Mouse (Mus musculus): ENCODE results near the gene Ezr. TPM values are rescaled to one million over a fixed set of nuclear protein-coding genes. Genes with fewer than 3 reads are reported as not detected.

The Ezr gene
- polyA plus RNA-seq (2015; fragmentation: Nextera tagmentation; extraction: Ambion mirVana), result 103 and 105 TPM in 2 replicates

DNA sequence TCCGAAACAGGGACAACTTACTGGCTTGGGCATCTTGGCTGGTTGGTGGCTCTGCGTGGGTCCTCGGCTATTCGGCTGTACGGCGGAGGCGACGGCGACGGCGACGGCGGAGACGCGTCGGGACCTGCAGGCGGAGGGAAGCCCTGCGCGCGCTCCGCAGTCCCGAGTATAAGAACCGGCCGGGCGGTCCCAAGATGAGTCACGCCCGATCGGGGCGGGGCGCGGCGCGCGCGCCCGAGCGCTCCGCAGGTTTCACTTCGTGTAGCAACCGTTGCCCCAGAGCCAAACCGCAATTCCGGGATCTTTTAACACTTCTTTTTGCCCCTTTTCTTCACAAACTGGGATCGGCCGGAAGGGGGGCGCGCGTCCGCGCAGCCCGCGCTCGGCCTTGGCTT lies at the start of gene Ezr:
Ezr (minus strand) TSS at position 174 of the 395 bp plus-strand sequence.
- H3K4me3 ChIP-seq, result peak within 1 kb of the TSS; percentile 88
- no peaks in the 10 kb centered on the region for H3K27me3 ChIP-seq (replicated peaks)
- under 1% methylated on average over 52 of the region's 52 CpGs for WGBS
- peak within 1 kb of the TSS; percentile 96 for H3K9ac ChIP-seq
- ATAC-seq (ENCODE audit: extremely low read depth, insufficient number of reproducible peaks, low FRiP score, low TSS enrichment), result peak; percentile 79
- H3K4me1 ChIP-seq, result peaks cover 44% of the 10 kb centered on the region
- peak within 1 kb of the TSS; percentile 91 for H3K27ac ChIP-seq (replicated peaks)
- no peaks in the 10 kb centered on the region for H3K36me3 ChIP-seq
- peak within 1 kb of the TSS; percentile 93 for H3K4me2 ChIP-seq
- H3K9me3 ChIP-seq, result no peaks in the 10 kb centered on the region

DNA sequence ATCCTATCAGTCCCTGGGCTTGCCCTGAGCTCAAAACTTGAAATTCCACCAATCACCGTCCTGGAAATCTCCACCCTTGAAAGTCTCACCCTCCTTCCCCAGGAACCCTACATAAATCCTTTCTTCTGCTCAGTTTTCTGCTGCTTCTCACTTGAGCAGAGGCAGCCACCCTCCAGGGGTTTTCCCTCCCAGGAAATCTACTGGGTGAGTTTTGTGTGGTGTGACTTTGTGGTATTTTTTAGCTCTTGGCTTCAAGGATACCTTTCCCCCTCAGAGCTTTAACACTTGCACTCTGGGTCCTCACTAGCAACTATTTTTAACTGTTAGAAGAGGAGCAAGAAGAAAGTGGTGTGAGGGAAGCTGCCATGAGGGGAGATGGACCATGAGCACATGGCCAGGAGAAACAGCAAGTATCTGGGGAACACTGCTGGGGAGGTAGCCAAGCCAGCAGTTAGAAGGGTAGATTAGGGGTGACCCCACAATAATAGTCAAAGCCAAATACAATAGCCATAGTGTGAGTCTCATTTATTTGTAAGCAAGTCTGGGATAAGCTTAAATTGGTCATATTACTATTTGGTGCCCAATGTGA lies 47.5 kb upstream of the Ezr start:
- no peak overlapping the region for H3K27ac ChIP-seq (replicated peaks)
- H3K4me2 ChIP-seq, result no peak overlapping the region
- no peak overlapping the region for H3K9ac ChIP-seq
- peaks cover 14% of the 10 kb centered on the region for H3K4me1 ChIP-seq
- 0 out of 2 replicates have a peak, but pooled peaks cover 2% of the 10 kb centered on the region for H3K27me3 ChIP-seq (replicated peaks)
- no peak for ATAC-seq (ENCODE audit: extremely low read depth, insufficient number of reproducible peaks, low FRiP score, low TSS enrichment)
- no peak overlapping the region for H3K4me3 ChIP-seq
- 59% methylated on average over 1 of the region's 1 CpGs for WGBS
- no peaks in the 10 kb centered on the region for H3K9me3 ChIP-seq
- H3K36me3 ChIP-seq, result no peaks in the 10 kb centered on the region

DNA sequence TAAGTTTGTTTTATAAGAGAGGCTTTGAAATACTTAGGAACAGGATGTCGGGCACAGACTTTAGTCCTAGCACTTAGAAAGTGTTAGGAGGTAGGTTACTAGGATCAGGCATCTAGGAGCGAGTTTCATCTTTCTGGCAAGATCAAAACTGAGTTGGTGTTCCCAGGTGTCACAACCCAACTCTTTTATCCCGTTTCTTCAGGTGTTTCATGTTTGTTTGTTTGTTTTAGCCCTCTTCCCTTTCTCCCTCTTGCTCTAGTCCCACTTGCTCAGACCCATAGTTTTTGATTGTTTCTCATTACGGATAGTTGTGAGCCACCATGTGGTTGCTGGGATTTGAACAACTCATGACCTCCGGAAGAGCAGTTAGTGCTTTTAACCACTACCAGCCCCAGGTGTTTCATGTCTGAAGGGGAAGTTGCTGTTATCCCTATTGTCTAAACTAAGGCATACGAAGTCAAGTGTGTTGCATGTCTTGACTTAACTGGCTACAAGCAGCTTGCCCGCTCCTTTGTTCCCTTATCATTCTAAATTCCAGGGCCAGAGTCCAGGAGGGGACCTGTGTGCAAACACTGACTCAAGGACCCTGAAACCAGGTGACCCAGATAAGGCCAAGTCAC lies 46.1 kb upstream of the Ezr start:
- ATAC-seq (ENCODE audit: extremely low read depth, insufficient number of reproducible peaks, low FRiP score, low TSS enrichment), result no peak
- Histone ChIP-seq H3K9ac (peak overlapping the region; percentile 83), H3K4me3 (peak overlapping the region; percentile 73), H3K4me2 (peak overlapping the region; percentile 86), H3K36me3 (no peaks in the 10 kb centered on the region), H3K27ac (replicated peaks) (peak overlapping the region; percentile 91), H3K27me3 (replicated peaks) (0 out of 2 replicates have a peak, but pooled peaks cover 2% of the 10 kb centered on the region), H3K9me3 (no peaks in the 10 kb centered on the region), H3K4me1 (peaks cover 14% of the 10 kb centered on the region)
- WGBS, result 61% methylated on average over 7 of the region's 7 CpGs

DNA sequence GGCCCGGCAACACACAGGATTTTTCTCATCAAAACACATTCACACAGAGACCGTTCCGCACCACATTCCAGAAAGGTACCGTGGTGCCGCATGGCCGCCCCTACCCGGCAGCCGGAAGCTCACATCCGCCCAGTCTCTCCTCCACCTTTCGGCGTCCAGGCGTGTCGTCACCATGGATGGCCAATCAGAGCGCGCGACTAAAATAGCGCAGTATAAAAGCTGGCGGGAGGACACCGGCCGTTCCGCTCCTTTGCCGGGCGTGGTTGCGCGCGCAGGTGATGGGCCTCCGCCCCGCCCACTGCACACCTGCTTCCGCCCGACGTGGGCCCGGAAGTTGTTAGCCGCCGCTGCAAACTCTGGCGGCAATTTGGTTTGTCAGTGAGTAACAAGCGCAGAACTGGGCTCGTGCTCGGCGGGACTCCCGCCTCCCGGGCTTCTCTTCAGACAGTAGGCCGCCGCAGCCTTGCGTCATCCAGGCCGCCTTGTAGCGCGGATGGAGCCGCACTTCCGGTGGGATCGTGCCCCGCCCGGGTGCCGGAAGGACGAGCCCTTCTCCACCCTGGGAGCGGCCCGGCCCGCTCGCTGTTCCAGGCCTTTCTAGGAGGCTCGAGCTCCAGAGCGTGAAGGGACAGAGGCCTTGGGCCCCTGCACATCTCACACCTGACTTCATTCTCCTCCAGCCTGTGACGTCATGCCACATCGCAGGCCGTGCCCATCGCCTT lies 45.3 kb upstream of the Ezr start:
- no peaks in the 10 kb centered on the region for H3K36me3 ChIP-seq
- H3K27me3 ChIP-seq (replicated peaks), result 0 out of 2 replicates have a peak, but pooled peaks cover 2% of the 10 kb centered on the region
- ATAC-seq (ENCODE audit: extremely low read depth, insufficient number of reproducible peaks, low FRiP score, low TSS enrichment), result peak; percentile 88
- H3K27ac ChIP-seq (replicated peaks), result peak overlapping the region; percentile 91
- peak overlapping the region; percentile 86 for H3K4me2 ChIP-seq
- H3K4me1 ChIP-seq, result peaks cover 14% of the 10 kb centered on the region
- no peaks in the 10 kb centered on the region for H3K9me3 ChIP-seq
- peak overlapping the region; percentile 83 for H3K9ac ChIP-seq
- peak overlapping the region; percentile 73 for H3K4me3 ChIP-seq
- WGBS, result 2% methylated on average over 64 of the region's 64 CpGs

DNA sequence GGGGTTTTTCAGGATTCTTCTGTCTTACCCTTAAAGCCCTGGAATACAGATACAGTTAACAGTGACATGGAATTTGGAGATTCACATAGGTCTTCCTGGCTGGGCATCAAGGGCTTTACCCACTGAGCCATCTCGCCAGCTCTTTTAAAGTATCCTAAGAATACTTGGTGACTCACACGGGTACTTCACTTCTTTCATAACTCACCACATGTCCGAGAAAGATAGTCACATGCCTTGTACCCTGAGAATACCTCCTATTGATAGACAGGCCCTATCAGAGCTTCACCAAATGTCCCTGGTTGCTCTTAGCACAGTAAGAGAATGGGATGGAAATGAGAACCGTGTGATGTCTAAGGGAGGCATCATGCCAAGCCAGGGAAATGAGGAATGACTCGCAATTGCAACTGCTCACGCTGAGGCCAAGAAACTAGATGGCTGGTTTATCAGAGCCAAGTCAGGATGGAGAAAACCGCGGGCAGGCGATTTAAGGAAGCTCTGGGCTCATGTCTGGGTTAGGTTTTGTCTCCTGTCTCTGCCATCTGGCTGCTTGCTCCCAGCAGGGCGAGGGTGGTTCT lies 44.7 kb upstream of the Ezr start:
- Histone ChIP-seq H3K27me3 (replicated peaks) (0 out of 2 replicates have a peak, but pooled peaks cover 2% of the 10 kb centered on the region), H3K27ac (replicated peaks) (peak overlapping the region; percentile 91), H3K4me1 (peaks cover 14% of the 10 kb centered on the region), H3K4me2 (peak overlapping the region; percentile 86), H3K9ac (peak overlapping the region; percentile 83), H3K9me3 (no peaks in the 10 kb centered on the region), H3K36me3 (no peaks in the 10 kb centered on the region), H3K4me3 (peak overlapping the region; percentile 73)
- whole genome bisulfite sequencing, result 18% methylated on average over 10 of the region's 10 CpGs
- ATAC-seq (ENCODE audit: extremely low read depth, insufficient number of reproducible peaks, low FRiP score, low TSS enrichment), result no peak

DNA sequence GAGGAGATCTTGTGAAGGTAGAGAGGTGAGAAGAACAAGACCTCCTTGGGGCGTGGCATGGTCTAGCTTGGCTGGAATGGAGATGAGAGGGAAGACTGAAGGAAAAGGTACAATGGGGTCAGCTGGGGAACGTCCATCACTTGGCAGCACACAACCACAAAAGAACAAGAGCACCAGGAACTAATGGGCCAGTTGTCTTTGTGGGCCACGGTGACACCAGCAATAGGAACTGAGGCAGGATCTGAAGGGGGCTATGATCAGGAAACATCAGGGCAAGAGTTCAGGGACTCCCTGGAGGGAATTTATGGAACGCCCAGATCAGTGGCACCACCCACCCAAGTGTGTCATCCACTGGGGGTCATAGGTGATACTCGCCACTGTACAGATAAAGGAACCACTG lies 34.2 kb upstream of the Ezr start:
- no peaks in the 10 kb centered on the region for H3K9me3 ChIP-seq
- peaks cover 44% of the 10 kb centered on the region for H3K4me1 ChIP-seq
- no peaks in the 10 kb centered on the region for H3K36me3 ChIP-seq
- H3K4me2 ChIP-seq, result no peak overlapping the region
- H3K27me3 ChIP-seq (replicated peaks), result no peaks in the 10 kb centered on the region
- H3K9ac ChIP-seq, result no peak overlapping the region
- no peak overlapping the region for H3K27ac ChIP-seq (replicated peaks)
- ATAC-seq (ENCODE audit: extremely low read depth, insufficient number of reproducible peaks, low FRiP score, low TSS enrichment), result no peak
- no peak overlapping the region for H3K4me3 ChIP-seq
- WGBS, result 71% methylated on average over 5 of the region's 5 CpGs

DNA sequence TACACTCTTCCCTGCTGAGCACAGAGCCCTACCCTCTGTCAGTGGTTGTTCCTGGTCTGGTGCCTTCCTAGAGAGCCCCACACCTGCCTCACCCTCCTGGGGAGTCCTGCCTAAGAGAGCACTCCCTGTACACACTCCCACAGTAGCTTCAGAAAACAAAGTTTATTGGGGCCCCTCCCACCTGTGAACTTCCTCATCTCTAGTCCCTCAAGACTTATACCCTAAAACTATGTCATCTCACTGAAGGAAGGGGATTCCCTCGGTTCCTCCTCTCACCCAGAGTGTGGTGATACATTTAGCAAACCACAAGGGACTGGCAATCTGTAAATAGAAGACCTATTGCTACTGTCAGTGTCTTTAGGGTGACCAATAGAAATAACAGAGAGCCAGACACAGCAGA lies 33.6 kb upstream of the Ezr start:
- Histone ChIP-seq H3K9ac (no peak overlapping the region), H3K4me2 (no peak overlapping the region), H3K9me3 (no peaks in the 10 kb centered on the region), H3K4me1 (peaks cover 44% of the 10 kb centered on the region), H3K36me3 (no peaks in the 10 kb centered on the region), H3K4me3 (no peak overlapping the region), H3K27ac (replicated peaks) (no peak overlapping the region), H3K27me3 (replicated peaks) (no peaks in the 10 kb centered on the region)
- no peak for ATAC-seq (ENCODE audit: extremely low read depth, insufficient number of reproducible peaks, low FRiP score, low TSS enrichment)
- 48% methylated on average over 1 of the region's 1 CpGs for WGBS

DNA sequence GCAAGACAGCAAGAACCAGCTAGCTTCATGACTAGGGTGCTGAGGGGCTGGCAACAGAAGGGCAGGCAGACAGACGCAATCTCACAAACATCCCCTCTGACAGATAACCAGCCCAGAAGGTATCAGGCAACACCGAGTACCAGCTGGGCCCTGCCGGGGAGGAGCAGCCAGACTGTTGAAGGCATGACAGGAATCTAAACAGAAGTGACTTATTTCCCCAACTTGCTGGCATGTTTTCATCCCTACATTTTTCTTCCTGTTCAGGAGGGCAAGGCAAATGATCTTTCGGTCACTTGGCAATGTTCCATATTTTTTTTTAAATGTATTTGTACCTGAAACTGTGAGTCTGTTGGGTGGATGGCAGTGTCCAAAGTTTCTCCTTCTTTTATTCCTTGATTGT lies 32.1 kb upstream of the Ezr start:
- WGBS, result 6% methylated on average over 4 of the region's 4 CpGs
- peaks cover 44% of the 10 kb centered on the region for H3K4me1 ChIP-seq
- ATAC-seq (ENCODE audit: extremely low read depth, insufficient number of reproducible peaks, low FRiP score, low TSS enrichment), result no peak
- no peak overlapping the region for H3K9ac ChIP-seq
- H3K27ac ChIP-seq (replicated peaks), result peak overlapping the region; percentile 36; the same call in 1 of the 2 replicates
- H3K9me3 ChIP-seq, result no peaks in the 10 kb centered on the region
- H3K27me3 ChIP-seq (replicated peaks), result no peaks in the 10 kb centered on the region
- H3K4me3 ChIP-seq, result no peak overlapping the region
- no peak overlapping the region for H3K4me2 ChIP-seq
- H3K36me3 ChIP-seq, result no peaks in the 10 kb centered on the region

DNA sequence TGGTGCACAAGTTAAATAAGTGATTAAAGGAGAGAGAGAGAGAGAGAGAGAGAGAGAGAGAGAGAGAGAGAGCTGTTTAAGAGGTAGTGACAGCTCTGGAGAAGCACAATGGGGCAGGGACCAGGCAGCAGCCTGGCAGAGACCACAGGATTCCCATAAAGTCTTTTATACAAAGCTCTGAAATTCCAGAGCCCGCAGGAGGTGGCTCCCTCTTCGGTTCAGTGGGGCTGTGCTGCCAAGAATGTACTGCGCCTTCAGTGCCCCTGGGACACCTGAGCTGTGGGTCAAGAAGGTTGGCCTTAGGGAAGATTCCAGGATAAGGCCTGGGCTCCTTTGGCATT lies 30.2 kb upstream of the Ezr start:
- no peak for ATAC-seq (ENCODE audit: extremely low read depth, insufficient number of reproducible peaks, low FRiP score, low TSS enrichment)
- H3K9ac ChIP-seq, result peak overlapping the region; percentile 16; the same call in 1 of the 2 replicates
- 23% methylated on average over 3 of the region's 3 CpGs for WGBS

DNA sequence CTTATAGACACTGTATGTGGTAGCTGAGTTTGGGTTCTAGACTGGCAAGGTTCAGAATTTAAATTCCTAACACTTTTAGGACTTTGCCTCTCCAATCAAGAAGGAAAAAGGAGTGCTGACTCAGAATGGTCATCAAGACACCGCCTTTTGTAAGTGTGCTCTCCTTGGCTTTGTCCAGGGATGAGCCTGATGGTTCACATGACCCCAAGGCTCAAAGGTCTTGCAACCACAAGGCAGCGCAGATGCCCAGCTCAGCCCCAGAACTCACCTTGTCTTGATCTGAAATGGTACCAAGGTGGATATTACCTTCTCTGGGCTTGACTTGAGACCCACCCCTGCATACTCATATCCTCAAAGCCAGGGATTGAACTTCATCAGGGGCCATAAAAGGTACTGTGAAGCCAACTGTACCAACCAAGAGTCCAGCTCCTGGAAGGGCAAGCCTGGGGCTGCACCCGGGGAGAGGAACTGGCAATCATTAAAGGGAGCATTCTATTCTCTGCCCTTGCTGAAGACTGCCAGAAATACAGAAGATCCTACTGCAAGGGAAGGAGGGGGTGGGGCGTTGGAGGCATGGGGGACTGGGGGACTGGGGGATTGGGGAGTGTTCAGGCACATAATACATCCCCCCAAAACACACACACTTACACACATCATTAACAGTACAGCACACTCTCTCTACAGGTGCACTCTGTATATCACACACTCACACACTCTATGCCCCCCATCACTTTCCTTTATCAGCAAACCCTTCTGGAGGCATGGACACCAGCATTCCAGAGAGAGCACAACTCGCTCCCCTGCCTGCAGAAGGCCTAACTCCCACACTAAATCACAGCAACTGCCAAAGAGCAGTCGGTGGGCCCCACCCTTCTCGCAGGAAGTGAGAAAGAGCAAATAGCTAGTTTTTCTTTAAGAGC lies 29.6 kb upstream of the Ezr start:
- Histone ChIP-seq H3K27ac (replicated peaks) (peak overlapping the region; percentile 28; the same call in 1 of the 2 replicates), H3K36me3 (no peaks in the 10 kb centered on the region), H3K9ac (peak overlapping the region; percentile 16; the same call in 1 of the 2 replicates), H3K9me3 (no peaks in the 10 kb centered on the region), H3K27me3 (replicated peaks) (no peaks in the 10 kb centered on the region), H3K4me2 (no peak overlapping the region), H3K4me3 (no peak overlapping the region), H3K4me1 (peaks cover 37% of the 10 kb centered on the region)
- ATAC-seq (ENCODE audit: extremely low read depth, insufficient number of reproducible peaks, low FRiP score, low TSS enrichment), result no peak
- 42% methylated on average over 7 of the region's 7 CpGs for WGBS

More for the DNA sequence above, 30.2 kb upstream of the Ezr start:
- H3K27me3 ChIP-seq (replicated peaks), result no peaks in the 10 kb centered on the region
- H3K27ac ChIP-seq (replicated peaks), result peak overlapping the region; percentile 58
- H3K4me1 ChIP-seq, result peaks cover 44% of the 10 kb centered on the region
- no peak overlapping the region for H3K4me2 ChIP-seq
- H3K36me3 ChIP-seq, result no peaks in the 10 kb centered on the region
- H3K4me3 ChIP-seq, result no peak overlapping the region
- H3K9me3 ChIP-seq, result no peaks in the 10 kb centered on the region

Data from heart, embryonic 13.5 days (tissue).